Mouse (Mus musculus) kidney, adult 18-20 months (tissue): Measurements from ENCODE around the gene Crtc2.
A peak's percentile ranks its signal among the peaks of the same experiment; 100 is the strongest.

ENCODE experiments used
- DNase-seq: peaks from one replicate; pipeline ENCODE4 v3.0.0; 2021

Crtc2 gene

DNA sequence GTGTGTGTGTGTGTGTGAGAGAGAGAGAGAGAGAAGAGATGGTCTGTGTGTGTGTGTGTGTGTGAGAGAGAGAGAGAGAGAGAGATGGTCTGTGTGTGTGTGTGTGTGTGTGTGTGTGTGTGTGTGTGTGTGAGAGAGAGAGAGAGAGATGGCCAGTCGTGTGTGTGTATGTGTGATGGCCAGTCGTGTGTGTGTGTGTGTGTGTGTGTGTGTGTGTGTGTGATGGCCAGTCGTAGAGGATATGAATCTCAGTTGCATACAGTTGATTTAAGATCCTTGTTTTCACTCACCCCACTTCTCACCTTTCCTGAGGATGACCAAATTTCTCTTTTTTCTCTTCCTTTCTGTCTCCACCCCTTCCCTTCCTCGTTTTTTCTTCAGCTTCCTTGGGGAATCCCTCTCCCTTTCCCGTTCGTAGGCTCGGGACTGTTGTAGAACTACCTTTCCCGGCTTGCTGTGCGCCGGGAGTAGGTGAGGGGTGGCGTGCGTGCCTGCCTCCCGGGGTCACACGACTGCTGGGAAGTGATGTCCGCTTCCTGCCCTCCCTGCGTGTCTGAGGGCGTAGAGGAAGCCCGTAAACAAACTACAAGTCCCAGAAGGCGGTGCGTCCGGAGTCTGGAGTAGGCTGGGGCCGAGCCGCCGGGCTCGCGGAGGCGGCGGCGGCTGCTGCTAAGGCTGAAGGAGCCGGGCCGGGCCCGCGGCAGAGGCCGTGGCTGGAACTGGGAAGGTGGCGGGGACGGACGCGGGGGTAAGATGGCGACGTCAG is at the start of gene Crtc2:
TSS of gene Crtc2 (plus strand) at position 511 of the 766 bp plus-strand sequence.
- peak; percentile 94 for DNase-seq

DNA sequence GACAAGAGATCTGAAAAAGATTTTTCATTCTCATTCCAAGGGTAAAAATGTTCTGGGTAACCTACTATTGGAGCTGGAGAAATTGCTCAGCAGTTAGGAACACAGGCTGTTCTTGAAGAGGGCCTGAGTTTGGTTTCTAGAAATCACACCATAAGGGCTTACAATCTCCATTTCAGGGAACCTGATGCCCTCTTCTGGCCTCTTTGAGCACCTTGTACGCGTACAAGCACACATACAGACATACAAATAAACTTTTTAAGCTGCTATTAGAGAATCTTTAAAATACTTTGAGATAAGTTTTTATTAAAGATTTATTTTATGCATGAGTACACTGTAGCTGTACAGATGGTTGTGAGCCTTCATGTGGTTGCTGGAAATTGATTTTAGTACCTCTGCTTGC is 49.4 kb upstream of the Crtc2 start:
- DNase-seq = no peak

DNA sequence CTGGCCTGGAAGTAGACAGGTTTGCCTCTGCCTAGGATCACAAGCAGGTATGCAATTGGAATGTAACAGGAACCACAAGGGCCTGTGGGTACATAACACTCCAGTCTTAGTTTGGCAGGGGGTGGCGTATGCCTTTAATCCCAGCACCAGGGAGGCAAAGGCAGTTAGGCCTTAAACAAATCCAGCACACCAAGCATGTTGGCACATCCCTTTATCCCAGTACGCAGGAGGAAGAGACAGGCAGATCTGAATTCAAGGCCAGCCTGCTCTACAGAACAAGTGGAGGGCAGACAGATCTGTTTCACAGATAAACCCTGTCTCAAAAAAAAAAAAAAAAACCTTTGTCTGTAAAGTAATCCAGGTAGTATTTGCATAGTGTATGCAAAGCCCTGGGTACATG is 45.3 kb upstream of the Crtc2 start:
- no peak for DNase-seq

DNA sequence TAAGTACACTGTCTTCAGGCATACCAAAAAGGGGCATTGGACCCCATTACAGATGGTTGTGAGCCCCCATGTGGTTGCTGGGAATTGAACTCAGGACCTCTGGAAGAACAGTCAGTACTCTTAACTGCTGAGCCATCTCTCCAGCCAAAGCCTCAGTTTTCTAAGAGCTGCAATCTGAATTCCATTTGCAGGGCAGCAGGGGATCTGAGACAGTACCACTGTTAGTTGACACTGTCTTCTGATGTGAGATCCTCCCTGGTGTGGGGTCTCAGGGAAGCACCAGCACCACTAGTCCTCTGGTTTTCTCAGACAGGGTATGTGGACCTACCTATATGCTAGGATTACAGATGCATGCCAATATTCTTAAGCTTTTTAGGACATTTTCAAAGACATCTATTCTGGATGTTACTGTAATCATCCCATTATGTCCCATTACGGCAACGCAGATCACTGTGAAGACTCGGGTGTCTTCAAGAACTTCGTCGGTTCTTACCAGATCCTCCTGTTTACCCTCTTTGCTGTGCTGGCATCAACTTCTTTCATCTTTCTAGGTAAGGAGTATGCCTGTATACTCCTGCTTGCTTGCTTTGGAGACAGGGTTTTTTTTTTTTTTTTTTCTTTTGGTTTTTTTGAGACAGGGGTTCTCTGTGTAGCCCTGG is 43.9 kb upstream of the Crtc2 start:
- no peak for DNase-seq

DNA sequence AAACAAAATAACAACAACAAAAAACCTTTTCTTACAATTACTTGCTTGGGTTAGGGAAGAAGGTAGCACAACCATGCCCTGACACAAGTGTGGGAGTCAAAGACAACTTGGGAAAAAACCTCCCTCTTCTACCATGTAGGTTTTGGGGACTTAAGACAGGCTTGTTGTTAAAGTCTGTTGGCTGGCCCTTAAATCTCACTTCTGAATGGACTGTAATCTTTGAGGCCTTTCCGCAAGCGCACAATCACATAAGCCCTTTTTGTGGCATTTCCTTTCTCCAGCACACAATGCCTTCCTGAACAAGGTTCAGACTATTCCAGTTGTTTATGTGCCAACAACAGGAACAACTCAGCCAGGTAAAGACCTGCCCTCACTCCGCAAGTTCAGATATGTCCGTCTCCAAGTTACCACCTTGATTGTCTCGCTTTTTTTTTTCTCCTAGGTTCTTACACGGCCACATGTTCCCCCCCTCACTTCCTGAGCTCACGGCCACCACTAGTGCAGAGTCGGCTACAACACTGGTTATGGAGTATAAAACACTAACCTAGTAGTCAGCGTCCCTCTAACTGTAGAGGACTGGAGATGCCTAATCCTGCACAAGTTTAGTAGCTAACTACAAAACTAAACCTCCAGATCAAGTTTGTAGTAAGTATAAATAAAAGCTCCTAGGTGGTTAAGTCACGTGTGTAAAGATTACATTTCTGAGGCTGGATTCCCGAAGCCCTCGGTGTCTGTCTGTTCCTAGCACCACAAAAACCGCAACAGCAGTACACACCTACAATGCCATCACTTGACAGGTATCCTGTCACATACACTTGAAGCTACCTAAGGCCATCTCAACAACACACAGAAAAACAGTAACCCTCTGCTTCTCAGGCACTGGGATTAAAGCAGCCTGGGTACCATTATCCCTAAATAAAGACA is 42.2 kb upstream of the Crtc2 start:
- no peak for DNase-seq

DNA sequence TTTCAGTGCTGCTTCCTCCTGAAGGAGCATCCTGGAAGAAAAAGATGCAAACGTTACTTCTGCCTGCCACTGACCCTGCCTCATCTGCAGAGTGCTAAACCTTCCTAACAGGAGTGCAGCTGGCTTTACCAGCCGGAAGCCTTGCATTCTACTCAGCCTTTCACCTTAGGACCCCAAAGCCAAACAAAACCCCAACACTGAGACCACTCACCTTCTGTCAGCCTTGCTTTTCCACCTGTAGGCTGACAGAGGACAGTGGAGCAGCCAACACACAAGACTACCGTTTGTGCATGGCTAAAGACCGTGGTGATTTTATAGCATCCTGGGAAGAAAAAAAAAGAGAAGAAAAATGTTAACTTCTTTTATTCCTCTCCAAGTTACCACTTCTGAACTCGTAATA is 41.2 kb upstream of the Crtc2 start:
- no peak for DNase-seq

DNA sequence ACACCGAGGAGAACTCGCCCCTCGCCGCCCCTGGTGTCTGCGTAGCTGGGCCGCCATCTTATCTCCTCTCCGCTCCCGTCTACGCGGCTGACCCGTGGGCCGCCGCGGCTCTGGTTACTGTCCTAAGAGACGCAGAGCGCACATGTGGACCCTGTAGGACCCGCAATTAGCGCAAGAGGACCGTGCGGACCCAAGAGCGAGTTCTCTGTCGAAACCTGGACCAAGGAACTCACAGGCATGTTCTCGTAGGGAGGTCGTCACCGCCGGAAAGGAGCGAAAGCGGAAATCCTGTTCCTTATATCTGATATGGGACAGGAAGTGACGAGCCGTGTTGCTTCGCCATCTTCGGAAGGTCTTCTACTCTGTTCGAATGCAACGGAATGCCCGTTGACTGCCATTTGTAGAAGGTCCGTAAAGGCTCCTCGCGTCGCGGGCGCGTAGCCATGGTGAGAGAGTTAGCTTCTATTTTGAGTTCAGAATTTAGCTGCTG is 40.5 kb upstream of the Crtc2 start, which contains the start of the genes Rps27 and Rab13:
TSS of gene Rps27 (minus strand) at position 275 of the 490 bp plus-strand sequence.
TSS of gene Rab13 (plus strand) at position 319 of the 490 bp plus-strand sequence.
- DNase-seq = peak; percentile 94

DNA sequence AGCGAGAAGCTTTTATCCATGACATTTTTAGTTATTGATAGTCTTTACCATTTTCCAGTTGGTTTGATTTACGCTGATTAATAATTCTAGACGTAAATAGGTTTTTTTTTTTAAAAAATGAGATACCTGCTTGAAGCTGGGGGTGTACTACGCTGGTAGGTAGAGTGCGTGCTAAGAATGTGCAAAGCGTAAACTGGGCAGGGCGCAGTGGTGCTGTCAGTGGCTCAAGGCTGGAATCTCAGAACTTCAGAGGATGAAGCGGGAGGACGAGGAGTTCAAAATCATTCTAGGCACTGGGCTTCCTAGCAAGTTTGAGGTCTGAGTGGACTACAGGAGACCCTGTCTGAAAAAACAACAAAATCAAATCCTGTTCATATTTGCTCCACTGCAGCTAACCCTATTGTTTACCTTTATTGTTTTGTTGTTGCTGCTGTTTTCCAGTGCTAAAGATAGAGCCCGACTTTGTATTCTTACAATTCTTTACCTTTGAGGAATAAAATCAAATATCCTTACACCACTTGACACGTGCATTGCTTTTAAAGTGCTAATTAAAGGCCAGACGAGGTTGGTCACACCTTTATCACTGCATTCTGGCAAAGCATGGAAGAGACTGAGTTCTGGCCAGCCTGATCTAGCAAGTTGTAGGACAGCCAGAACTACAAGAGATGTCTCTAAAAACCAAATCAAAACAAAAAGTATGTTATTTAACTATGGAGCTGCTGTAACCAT is 39.8 kb upstream of the Crtc2 start:
- peak; percentile 33 for DNase-seq

DNA sequence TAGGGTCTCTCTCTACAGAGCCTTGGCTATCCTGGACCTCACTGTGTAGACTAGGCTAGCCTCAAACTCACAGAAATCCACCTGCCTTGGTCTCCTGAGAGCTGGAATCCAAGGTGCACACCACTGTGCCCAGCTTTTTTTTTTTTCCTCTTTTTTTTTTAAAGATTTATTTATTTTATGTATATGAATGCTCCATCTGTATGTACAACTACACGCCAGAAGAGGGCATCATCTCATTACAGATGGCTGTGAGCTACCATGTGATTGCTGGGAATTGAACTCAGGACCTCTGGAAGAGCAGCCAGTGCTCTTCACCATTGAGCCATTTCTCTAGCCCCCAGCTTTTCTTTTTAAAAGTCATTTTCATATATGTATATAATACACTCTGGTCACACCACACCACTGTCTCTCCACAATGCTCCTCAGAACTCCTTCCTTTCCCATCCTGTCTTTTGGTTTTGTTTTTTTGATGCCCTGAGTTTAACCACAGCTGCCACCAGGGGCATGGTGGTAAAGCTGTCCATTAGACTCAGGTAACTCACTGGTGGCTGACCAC is 38.1 kb upstream of the Crtc2 start:
- DNase-seq = no peak

DNA sequence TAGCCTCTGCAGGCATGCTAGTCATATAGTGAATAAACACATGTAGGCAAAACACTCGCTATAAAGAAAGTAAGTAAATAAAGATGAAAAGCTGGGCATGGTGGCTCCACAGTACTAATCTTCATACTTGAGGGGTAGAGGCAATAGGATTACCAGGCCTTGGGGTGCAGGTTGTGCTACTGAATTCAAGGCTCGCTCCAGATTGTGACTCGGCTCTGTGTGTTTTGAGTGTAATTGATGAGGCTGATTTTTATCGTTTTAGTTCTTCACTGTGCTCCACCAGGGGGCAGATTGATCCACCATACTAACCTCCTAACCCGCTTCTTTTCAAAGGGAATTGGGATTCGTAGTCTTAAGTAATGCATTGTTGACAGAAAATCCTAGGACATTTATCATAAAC is 33.9 kb upstream of the Crtc2 start:
- DNase-seq = peak; percentile 64

DNA sequence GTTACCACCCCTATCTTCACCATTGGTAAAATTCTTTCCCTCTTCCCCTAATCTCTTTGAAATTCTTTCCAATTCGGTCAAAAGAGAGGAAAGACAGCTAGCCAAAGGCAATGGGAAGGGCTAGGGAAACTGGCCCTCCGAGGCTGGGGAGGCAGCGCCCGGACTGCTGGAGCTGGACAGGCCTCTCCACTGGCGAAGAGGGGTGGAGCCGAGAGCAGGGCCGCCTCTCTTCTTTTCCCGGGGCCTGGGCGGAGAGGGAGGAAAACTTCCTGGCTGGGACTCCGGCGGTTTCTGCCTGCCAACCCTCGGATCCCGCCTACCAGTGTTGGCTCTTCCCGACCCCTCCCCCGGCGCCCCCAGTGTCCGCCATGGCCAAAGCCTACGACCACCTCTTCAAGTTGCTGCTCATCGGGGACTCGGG is 33.4 kb upstream of the Crtc2 start:
- peak; percentile 84 for DNase-seq

DNA sequence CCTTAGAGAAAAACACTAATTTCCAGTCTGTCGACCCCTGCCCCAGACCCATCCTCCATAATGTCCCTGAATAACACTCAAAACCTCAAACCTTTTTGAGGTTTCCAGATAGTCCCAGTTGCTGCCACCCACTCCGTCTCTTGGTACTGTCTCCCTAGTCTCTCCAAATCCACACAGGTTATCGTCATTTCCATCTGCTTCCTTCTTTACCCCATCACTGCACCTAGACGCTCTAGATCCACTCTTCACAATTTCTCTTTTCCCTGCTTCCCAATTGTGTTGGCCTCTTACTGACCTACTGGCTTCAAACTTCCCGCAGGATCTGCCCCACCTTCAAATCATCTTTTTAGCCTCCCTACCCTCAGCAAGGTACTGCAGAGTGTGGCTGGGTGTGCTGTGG is 32.8 kb upstream of the Crtc2 start:
- no peak for DNase-seq

DNA sequence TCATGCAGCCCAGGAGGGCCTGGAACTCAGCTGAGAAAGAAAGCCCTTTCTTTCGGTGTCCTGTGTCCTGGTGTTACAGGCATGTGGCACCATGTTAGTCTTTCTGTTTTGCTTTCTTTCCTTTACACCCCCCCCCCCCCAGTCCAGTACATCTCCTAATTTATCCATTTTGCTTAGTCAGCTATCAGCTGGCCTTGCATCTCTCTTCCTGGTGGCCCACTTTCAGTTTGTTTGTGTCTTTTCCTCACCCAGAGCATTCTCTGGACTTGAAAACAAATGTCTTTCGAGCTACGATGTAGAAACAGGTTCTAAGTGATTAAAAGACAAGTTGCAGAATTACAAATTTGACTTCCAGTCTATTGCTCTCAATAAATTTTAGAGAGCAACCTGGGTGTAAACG is 31.5 kb upstream of the Crtc2 start:
- DNase-seq = no peak

DNA sequence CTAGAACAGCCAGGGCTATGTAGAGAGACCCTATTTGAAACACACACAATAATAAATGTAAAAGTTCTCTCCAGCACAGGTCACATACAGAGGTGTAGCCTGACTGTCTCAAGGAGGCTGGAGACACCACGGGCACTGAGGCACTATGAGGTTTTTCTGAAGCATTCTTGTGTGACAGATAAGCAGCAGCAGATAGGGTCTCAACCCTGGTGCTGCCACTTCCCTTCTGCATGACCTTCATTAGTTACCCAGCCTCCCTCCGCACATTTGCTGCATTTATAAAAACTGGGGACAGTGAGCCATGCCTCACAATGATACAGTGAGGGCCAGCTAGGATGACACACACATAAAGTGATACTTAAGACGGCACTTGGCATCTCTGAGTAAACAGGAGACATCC is 31.0 kb upstream of the Crtc2 start:
- DNase-seq = no peak

DNA sequence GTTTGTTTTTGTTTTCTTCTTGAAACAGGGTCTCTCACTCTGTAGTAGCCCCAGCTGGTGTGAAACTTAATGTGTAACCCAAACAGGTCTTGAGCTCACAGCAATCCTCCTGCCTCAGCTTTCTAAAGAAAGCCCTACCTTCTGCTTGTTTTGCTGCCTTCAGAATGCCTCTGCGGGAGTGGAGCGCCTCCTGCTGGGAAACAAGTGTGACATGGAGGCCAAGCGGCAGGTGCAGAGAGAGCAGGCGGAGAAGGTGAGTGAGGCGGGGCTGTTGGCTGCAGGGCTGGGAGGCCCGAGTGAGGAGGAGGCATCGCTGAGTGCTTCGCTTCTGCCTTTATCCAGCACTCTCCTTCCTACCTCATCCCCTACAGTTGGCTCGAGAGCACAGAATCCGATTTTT is 29.6 kb upstream of the Crtc2 start:
- DNase-seq = no peak

DNA sequence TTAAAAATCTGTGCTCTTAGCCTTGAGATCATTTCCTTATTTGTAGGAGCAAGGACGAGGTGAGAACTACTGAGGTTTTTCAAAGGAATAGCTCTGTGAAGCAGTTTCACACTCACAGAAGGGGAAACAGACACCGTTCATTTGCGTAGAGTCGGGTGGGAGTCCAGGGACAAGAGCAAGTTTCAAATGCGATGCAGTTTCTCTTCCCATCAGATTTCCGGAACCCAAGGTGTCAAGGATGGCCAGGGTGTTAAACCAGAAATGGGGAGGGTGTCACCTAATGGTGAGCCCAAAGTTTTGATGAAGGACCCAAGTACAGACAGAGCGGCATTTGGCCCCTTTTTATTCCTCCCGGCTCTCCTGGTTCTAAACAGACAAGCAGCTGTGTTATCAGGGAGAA is 22.9 kb upstream of the Crtc2 start:
- DNase-seq = no peak

DNA sequence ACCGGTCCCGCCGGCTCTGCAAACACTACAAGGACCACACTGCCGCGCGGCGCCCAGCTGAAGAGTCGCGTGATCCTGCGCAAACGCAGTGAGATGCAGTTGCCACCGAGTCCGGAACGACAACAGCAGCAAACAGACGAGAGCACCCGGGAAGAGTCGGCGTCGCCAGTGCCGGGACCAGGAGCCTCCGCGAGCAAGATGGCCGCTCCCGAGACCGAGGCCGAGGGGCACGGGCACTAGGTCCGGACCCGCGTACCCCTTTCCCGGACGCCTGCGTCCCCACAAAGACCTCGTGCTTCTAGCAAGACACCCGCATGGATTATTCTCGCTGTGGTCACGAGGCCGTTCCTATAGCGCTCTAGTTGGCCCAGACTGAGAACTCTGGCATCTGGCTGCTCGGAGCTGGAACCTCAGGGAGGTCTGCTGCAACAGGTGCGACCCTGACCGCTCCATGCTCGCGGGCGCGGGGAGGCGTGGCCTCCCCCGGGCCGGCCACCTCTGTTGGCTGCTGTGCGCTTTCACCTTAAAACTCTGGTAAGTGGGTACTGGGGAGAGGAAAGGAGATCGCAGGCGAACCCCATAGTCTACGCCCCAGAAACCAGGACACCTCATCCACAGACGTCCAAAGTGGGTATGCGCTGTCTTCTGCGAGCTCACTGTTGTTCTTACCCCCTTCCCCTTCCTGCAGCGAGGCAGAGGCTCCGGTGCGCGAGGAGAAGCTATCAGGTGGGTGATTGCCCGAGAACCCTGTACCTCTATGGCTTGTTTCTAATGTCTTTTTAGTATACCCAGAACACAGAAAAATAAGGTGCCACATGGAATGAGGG is 22.2 kb upstream of the Crtc2 start, which contains the start of gene Jtb:
TSS of gene Jtb (plus strand) at position 91 of the 827 bp plus-strand sequence.
- DNase-seq = peak; percentile 94

DNA sequence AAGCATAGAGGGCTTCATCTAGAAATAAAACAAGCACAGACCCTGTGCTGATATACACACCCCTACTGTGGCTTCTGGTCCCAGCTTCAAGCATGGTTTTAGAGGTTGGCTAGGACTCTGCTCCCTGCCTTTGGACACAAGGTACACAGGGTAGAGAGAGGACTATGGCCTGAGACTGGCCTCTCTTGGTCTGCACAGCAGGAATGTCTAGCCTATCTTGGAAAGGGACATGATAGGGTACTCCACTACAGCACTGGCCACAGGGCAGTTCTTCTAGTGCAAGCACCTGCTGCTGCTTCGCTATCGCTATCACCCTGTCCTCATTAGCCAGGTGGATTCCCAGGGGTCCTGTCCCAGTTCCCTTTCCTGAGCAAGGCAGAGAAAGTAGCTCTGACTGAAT is 12.7 kb upstream of the Crtc2 start:
- DNase-seq = no peak

DNA sequence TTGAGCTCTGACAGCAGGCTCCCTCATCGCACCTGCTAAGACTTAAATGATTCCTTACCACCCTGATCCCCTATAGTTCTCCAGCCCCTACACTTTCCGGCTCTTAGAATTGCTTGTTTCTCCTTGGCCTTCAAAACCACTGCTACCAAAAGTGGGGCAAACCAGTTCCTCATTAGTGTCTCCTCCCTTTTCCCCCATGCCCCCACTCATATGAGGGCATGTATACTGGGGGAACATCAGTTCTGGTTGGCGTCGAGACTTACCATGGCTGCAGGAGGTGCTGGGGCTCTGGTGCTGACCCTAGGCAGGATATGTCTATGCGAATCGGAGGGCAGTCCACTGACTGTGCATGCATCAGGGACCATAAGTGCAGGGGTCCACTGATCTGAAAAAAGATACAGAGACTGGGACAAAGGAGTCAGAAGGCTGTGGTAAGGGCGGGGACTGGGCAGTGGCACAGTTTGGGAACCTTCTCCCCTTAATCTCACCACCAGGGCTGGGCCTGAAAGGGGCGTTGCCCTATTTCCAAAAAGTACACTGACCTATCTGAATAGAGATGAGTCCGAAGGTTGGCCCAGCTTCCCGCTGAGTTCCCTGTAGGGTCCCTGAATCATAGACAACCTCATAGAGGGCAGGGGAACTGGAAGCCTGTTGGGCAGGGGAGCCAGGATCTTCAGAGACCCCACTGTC is 12.1 kb upstream of the Crtc2 start:
- no peak for DNase-seq

DNA sequence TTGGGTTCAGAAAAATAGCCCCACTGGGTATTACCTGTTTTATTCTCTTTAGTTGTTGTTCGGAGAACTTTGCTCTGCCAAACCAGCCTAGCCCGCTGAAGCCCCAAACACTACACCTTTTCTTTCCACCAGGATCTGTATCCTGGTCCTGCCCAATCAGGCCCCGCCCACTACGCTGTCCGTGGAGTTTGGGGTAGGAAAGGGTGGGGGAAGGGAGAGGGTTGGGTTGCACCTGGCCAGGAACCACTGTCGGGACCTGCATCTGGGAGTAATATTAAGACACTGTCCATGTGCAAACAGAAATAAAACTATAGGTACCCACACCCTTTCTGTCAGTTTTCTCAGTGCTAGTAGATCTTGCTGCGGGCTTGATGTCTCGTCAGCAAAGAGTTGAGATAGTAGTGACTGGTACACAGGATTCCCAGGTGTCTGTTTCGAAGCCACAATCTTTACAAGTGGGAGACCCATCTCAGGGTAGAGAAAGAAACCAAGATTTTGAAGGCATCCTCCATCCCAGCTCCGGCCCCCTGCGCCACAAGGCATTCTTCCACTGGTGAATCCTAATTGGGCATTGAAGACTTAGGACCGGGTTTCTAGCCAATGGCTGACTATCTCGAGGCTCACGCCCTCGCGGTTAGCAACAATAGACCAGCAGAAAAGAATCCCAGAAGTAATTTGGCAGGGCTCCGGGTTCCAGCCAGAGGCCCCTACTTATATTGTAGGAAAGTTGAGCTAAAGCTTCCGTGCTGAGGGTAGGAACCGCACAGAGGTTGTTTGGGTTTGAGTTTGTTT is 10.8 kb upstream of the Crtc2 start, which contains the start of gene Creb3l4:
TSS of gene Creb3l4 (minus strand) at position 529 of the 792 bp plus-strand sequence.
- peak; percentile 37 for DNase-seq
